Mouse (Mus musculus): ENCODE measurements around the gene Smyd4.
"Not testable (repeated sequence)": the region's sequence is repeated elsewhere in the genome, so short reads cannot be mapped to it uniquely, and the experiment has no call there.

Smyd4 gene

GRCm38 (mm10) chr11:75346556-75347187 is 1.6 kb upstream of the Smyd4 start:
- DNase-seq (ENCODE audit: low spot score in 2 of 2): no peak

- no peak for DNase-seq (ENCODE audit: low spot score in 2 of 2)
These were observed 1.0 kb upstream of the Smyd4 start for GRCm38 (mm10) chr11:75347188-75347585.

- DNase-seq (ENCODE audit: low spot score in 2 of 2): no peak
These were observed 637 bp upstream of the Smyd4 start for GRCm38 (mm10) chr11:75347596-75347995.

- DNase-seq (ENCODE audit: low spot score in 2 of 2): no peak
These were observed 643 bp downstream of the Smyd4 start for GRCm38 (mm10) chr11:75348890-75349261.

- DNase-seq (ENCODE audit: low spot score in 2 of 2): no peak
These were observed 3.0 kb downstream of the Smyd4 start for GRCm38 (mm10) chr11:75351225-75351624.

- no peak for DNase-seq (ENCODE audit: low spot score in 2 of 2)
These were observed 7.2 kb downstream of the Smyd4 start for GRCm38 (mm10) chr11:75355475-75355874.

GRCm38 (mm10) chr11:75377125-75377524 is 28.9 kb downstream of the Smyd4 start:
- no peak for DNase-seq (ENCODE audit: low spot score in 2 of 2)

- DNase-seq (ENCODE audit: low spot score in 2 of 2): not testable (repeated sequence)
These were observed 30.6 kb downstream of the Smyd4 start for GRCm38 (mm10) chr11:75378786-75379185.

- not testable (repeated sequence) for DNase-seq (ENCODE audit: low spot score in 2 of 2)
These were observed 35.3 kb downstream of the Smyd4 start for GRCm38 (mm10) chr11:75383529-75383928.

GRCm38 (mm10) chr11:75395611-75396010 is 47.4 kb downstream of the Smyd4 start:
- DNase-seq (ENCODE audit: low spot score in 2 of 2): no peak

- no peak for DNase-seq (ENCODE audit: low spot score in 2 of 2)
These were observed 49.2 kb downstream of the Smyd4 start for GRCm38 (mm10) chr11:75397452-75397851.

- peak in 1 of 2 experiments; percentile 30 for DNase-seq (ENCODE audit: low spot score in 2 of 2)
These were observed 51.2 kb downstream of the Smyd4 start for GRCm38 (mm10) chr11:75399411-75399841.

- DNase-seq (ENCODE audit: low spot score in 2 of 2): no peak
These were observed 51.9 kb downstream of the Smyd4 start for GRCm38 (mm10) chr11:75400099-75400498.

- DNase-seq (ENCODE audit: low spot score in 2 of 2): peak in 1 of 2 experiments; percentile 24
These were observed 54.0 kb downstream of the Smyd4 start for GRCm38 (mm10) chr11:75402271-75402690.

GRCm38 (mm10) chr11:75403301-75404052 is 55.2 kb downstream of the Smyd4 start:
- DNase-seq (ENCODE audit: low spot score in 2 of 2): no peak

GRCm38 (mm10) chr11:75404801-75405200 is 56.6 kb downstream of the Smyd4 start:
- DNase-seq (ENCODE audit: low spot score in 2 of 2): no peak

- DNase-seq (ENCODE audit: low spot score in 2 of 2): no peak
These were observed 57.9 kb downstream of the Smyd4 start for GRCm38 (mm10) chr11:75406104-75406503.

GRCm38 (mm10) chr11:75406865-75407264 is 58.6 kb downstream of the Smyd4 start:
- DNase-seq (ENCODE audit: low spot score in 2 of 2): peak in 1 of 2 experiments; percentile 20

- DNase-seq (ENCODE audit: low spot score in 2 of 2): no peak
These were observed 61.7 kb downstream of the Smyd4 start for GRCm38 (mm10) chr11:75409679-75410575.

- no peak for DNase-seq (ENCODE audit: low spot score in 2 of 2)
These were observed 62.4 kb downstream of the Smyd4 start for GRCm38 (mm10) chr11:75410591-75410990.

- no peak for DNase-seq (ENCODE audit: low spot score in 2 of 2)
These were observed 66.9 kb downstream of the Smyd4 start for GRCm38 (mm10) chr11:75415096-75415495.

- no peak for DNase-seq (ENCODE audit: low spot score in 2 of 2)
These were observed 67.8 kb downstream of the Smyd4 start for GRCm38 (mm10) chr11:75415994-75416393.
